Mouse (Mus musculus) erythroblast, embryonic 14.5 days (primary cell): ENCODE data around the gene Otulinl.

Experiments used
- GATA1 ChIP-seq: IDR thresholded peaks from 2 replicates; pipeline ENCODE4 v1.6.1; 2012; ENCODE audit warnings: low read length, inconsistent platforms, mixed read lengths
- TAL1 ChIP-seq: IDR thresholded peaks from 3 replicates; pipeline ENCODE4 v1.6.1; 2012; ENCODE audit warnings: low read length, inconsistent platforms, mixed read lengths

- no peak for TF ChIP-seq GATA1
- no peak for TF ChIP-seq TAL1
Measured at GRCm38 (mm10) chr15:27669276-27669675, 12.1 kb downstream of the Otulinl start.
